ENCODE assay signal across 8 mouse cellular contexts in the genomic region with DNA sequence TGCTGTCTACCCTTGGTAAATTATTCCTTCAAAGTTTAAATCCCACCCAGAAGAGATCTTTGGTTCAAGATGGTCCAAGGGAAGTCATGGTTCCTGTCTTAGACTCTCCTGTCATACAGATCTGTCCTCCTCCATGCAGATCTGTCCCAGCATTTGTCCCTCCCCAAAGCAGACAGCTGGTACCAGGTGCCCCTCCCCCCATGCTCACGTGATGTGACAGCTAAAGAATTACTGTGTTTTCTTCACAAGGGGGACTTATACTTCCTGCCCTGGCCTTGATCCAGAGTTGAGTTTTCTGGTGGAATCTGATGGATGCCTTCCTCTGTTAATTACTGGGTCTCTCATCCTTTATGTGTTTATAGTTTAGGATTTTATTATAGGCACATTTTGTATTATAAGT. TPM values are rescaled to one million over a fixed set of nuclear protein-coding genes. Genes with fewer than 3 reads are reported as not detected.
DNase-seq lines count a peak whose midpoint lies in the region; ATAC-seq lines count a peak whose summit lies in the region.

No protein-coding gene starts in this region.

- H3K27me3 ChIP-seq in heart, embryonic 11.5 days (ENCODE audit: control insufficient read depth, insufficient read depth, low read length) = no peaks in the 10 kb centered on the region; the same call in 1 of the 2 replicates
- H3K27me3 ChIP-seq in megakaryocyte, embryonic 14.5 days (replicated peaks) = peaks cover 7% of the 10 kb centered on the region

- no peak overlapping the region for H3K27ac ChIP-seq in heart, embryonic 11.5 days (ENCODE audit: low read depth, low read length)

- WGBS in heart, embryonic 11.5 days (ENCODE audit: insufficient replicate concordance) = 22% methylated on average over 1 of the region's 1 CpGs

- H3K36me3 ChIP-seq in heart, embryonic 11.5 days (ENCODE audit: control insufficient read depth, insufficient read depth, low read length) = no peaks in the 10 kb centered on the region
- peaks cover 5% of the 10 kb centered on the region for H3K36me3 ChIP-seq in megakaryocyte, embryonic 14.5 days (replicated peaks; ENCODE audit: low read length)

- ATAC-seq in heart, embryonic 11.5 days (replicated peaks; ENCODE audit: insufficient number of reproducible peaks, low FRiP score, low TSS enrichment) = no peak; the same call in 1 of the 2 replicates
- no peak for ATAC-seq in cerebellum, adult (ENCODE audit: insufficient number of reproducible peaks, low FRiP score, low TSS enrichment)

- H3K9me3 ChIP-seq in heart, embryonic 11.5 days (replicated peaks; ENCODE audit: control insufficient read depth, low read length) = no peaks in the 10 kb centered on the region
- no peaks in the 10 kb centered on the region for H3K9me3 ChIP-seq in megakaryocyte, embryonic 14.5 days

- DNase-seq in CD8-positive naive resting alpha-beta T cell, adult 2 months (ENCODE audit: low read depth in 2 of 2, low spot score in 2 of 2) = peak; percentile 45 to 58
- DNase-seq in adrenal gland, postnatal 25 days = peak; percentile 49
- peak; percentile 87 for DNase-seq in kidney, postnatal 10 days
- peak; percentile 71 to 79 for DNase-seq in spleen, postnatal 4 days (ENCODE audit: low spot score in 2 of 2)
- DNase-seq in urinary bladder, postnatal 14 days (ENCODE audit: low spot score) = no peak

- H3K4me2 ChIP-seq in heart, embryonic 11.5 days = peak overlapping the region; percentile 71; the same call in 1 of the 2 replicates

- peak overlapping the region; percentile 49; the same call in 1 of the 2 replicates for H3K4me3 ChIP-seq in heart, embryonic 11.5 days (ENCODE audit: low read depth, low read length)
- H3K4me3 ChIP-seq in megakaryocyte, embryonic 14.5 days (replicated peaks) = peak overlapping the region; percentile 90

- H3K9ac ChIP-seq in heart, embryonic 11.5 days (ENCODE audit: low read depth, low read length) = no peak overlapping the region

- peaks cover 10% of the 10 kb centered on the region for H3K4me1 ChIP-seq in heart, embryonic 11.5 days (ENCODE audit: control insufficient read depth, insufficient read depth, low read length)
- H3K4me1 ChIP-seq in megakaryocyte, embryonic 14.5 days = peaks cover 64% of the 10 kb centered on the region

RNA-seq across cellular contexts. Expression of gene Rnasel, which starts 0.7 kb away (rescaled TPM):
- 13.9 and 17.6 TPM in 2 replicates for total RNA-seq in adrenal gland, postnatal 25 days (2021)
- 9.3 and 9.7 TPM in 2 replicates for polyA plus RNA-seq in heart, embryonic 11.5 days (2014; fragmentation: Nextera tagmentation; extraction: Ambion mirVana)
- 2.3 and 3.2 TPM in 2 replicates for polyA plus RNA-seq in megakaryocyte, embryonic 14.5 days (2012; ENCODE audit: insufficient read depth, low replicate concordance)

RNA-seq across cellular contexts. Expression of gene Rgs16, which starts 8.4 kb away (rescaled TPM):
- 5.5 and 6.4 TPM in 2 replicates for total RNA-seq in adrenal gland, postnatal 25 days (2021)
- 1.0 and 1.7 TPM in 2 replicates for polyA plus RNA-seq in heart, embryonic 11.5 days (2014; fragmentation: Nextera tagmentation; extraction: Ambion mirVana)
- not detected in 2 replicates for polyA plus RNA-seq in megakaryocyte, embryonic 14.5 days (2012; ENCODE audit: insufficient read depth, low replicate concordance)
